ENCODE assay signal across 16 mouse cellular contexts in the genomic region with DNA sequence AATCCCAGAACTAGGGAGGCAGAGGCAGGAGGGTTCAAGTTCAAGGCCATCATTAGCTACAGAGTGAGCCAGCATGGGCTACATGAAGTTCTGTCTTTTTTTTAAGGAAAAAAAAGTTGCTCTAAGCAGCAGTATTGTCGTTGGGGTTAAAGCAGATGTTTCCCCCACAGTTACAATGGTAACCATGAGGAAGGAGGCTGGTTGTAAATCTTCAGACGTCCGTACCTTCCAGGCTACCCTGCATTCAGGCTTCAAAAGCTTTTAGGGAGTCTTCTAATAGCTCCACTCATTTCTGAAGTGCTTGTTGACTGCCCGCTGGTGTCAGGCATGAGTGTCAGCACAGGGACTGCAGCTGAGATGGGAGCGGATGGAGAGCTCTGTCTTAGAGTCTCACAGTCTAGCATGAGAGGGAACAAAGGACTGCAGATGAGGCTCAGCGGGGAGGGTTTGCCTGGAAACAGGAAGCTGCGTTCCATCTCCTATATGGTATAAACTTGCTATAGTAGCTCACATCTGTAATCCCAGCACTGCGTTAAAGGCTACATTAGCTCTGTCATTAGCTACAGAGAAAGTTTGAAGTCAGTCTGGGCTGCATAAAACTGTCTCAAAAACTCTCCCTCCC.
DNase-seq lines count a peak whose midpoint lies in the region; ATAC-seq and TF ChIP-seq lines count a peak whose summit lies in the region.
"Had no signal": no experiment of that assay in that cellular context is flagged by ENCODE, and none has a peak within 500 bp of the region (broad histone marks: within the 10 kb centered on the region; RNA-seq: fewer than 3 reads in every experiment).

No protein-coding gene starts in this region.

- no peak for TF ChIP-seq CTCF in brain, embryonic 14.5 days (IDR thresholded peaks at IDR 0.05; ENCODE audit: borderline replicate concordance, extremely low read depth, insufficient read depth, insufficient read length)

- H3K27ac ChIP-seq in heart, embryonic 11.5 days (ENCODE audit: low read depth, low read length), result no peak overlapping the region
- H3K27ac ChIP-seq in heart, embryonic 12.5 days (ENCODE audit: poor library complexity, severe bottlenecking), result no peak overlapping the region
- H3K27ac ChIP-seq in midbrain, embryonic 14.5 days (replicated peaks; ENCODE audit: low read depth, low read length), result no peak overlapping the region
- H3K27ac ChIP-seq: embryonic facial prominence, embryonic 12.5 days; hindbrain, embryonic 15.5 days had no signal

- H3K36me3 ChIP-seq in heart, embryonic 11.5 days (ENCODE audit: control insufficient read depth, insufficient read depth, low read length), result no peaks in the 10 kb centered on the region
- no peaks in the 10 kb centered on the region for H3K36me3 ChIP-seq in heart, embryonic 12.5 days
- H3K36me3 ChIP-seq in midbrain, embryonic 14.5 days (ENCODE audit: control insufficient read depth, insufficient read depth, low read length), result no peaks in the 10 kb centered on the region
- H3K36me3 ChIP-seq: embryonic facial prominence, embryonic 12.5 days; hindbrain, embryonic 15.5 days had no signal

- H3K27me3 ChIP-seq in heart, embryonic 11.5 days (ENCODE audit: control insufficient read depth, insufficient read depth, low read length), result no peaks in the 10 kb centered on the region
- H3K27me3 ChIP-seq in heart, embryonic 12.5 days (replicated peaks), result peaks cover 2% of the 10 kb centered on the region; the same call in 1 of the 2 replicates
- no peaks in the 10 kb centered on the region for H3K27me3 ChIP-seq in midbrain, embryonic 14.5 days (ENCODE audit: control insufficient read depth, insufficient read depth, low read length)
- H3K27me3 ChIP-seq: embryonic facial prominence, embryonic 12.5 days; hindbrain, embryonic 15.5 days; Patski had no signal

- peak; percentile 18 for DNase-seq in brain, embryonic 14.5 days (ENCODE audit: low read depth)
- DNase-seq in embryo, embryonic 11 days, result peak; percentile 11
- DNase-seq in left cerebral cortex, postnatal 25 days (ENCODE audit: low spot score in 2 of 2), result no peak
- no peak for DNase-seq in midbrain, embryonic 14.5 days
- DNase-seq: adrenal gland, adult 2 months; adrenal gland, postnatal 25 days; cerebellum, adult 2 months; cerebellum, postnatal 14 days; forebrain, postnatal 0 days; gastrocnemius, postnatal 14 days had no signal

- H3K9me3 ChIP-seq in heart, embryonic 11.5 days (replicated peaks; ENCODE audit: control insufficient read depth, low read length), result no peaks in the 10 kb centered on the region
- H3K9me3 ChIP-seq in heart, embryonic 12.5 days (replicated peaks), result no peaks in the 10 kb centered on the region
- 0 out of 2 replicates have a peak, but pooled peaks cover 5% of the 10 kb centered on the region for H3K9me3 ChIP-seq in midbrain, embryonic 14.5 days (ENCODE audit: control insufficient read depth, low read length)
- H3K9me3 ChIP-seq: embryonic facial prominence, embryonic 12.5 days; hindbrain, embryonic 15.5 days had no signal

- H3K9ac ChIP-seq in heart, embryonic 11.5 days (ENCODE audit: low read depth, low read length), result no peak overlapping the region
- no peak overlapping the region for H3K9ac ChIP-seq in heart, embryonic 12.5 days
- no peak overlapping the region for H3K9ac ChIP-seq in midbrain, embryonic 14.5 days (replicated peaks; ENCODE audit: low read length)
- H3K9ac ChIP-seq: embryonic facial prominence, embryonic 12.5 days; forebrain, postnatal 0 days; hindbrain, embryonic 15.5 days had no signal

- WGBS in heart, embryonic 11.5 days (ENCODE audit: insufficient replicate concordance), result 36% methylated on average over 8 of the region's 8 CpGs
- WGBS in heart, embryonic 12.5 days, result 40% methylated on average over 8 of the region's 8 CpGs
- 57% methylated on average over 8 of the region's 8 CpGs for WGBS in midbrain, embryonic 14.5 days

- H3K4me1 ChIP-seq in heart, embryonic 11.5 days (ENCODE audit: control insufficient read depth, insufficient read depth, low read length), result no peaks in the 10 kb centered on the region
- H3K4me1 ChIP-seq in heart, embryonic 12.5 days (replicated peaks), result no peaks in the 10 kb centered on the region
- H3K4me1 ChIP-seq in midbrain, embryonic 14.5 days (ENCODE audit: control insufficient read depth, insufficient read depth, low read length), result no peaks in the 10 kb centered on the region
- H3K4me1 ChIP-seq: embryonic facial prominence, embryonic 12.5 days; hindbrain, embryonic 15.5 days had no signal

- no peak overlapping the region for H3K4me2 ChIP-seq in heart, embryonic 11.5 days
- H3K4me2 ChIP-seq in heart, embryonic 12.5 days, result no peak overlapping the region
- H3K4me2 ChIP-seq in midbrain, embryonic 14.5 days (ENCODE audit: low read length), result no peak overlapping the region
- H3K4me2 ChIP-seq: embryonic facial prominence, embryonic 12.5 days; hindbrain, embryonic 15.5 days had no signal

- TF ChIP-seq POLR2A in brain, embryonic 14.5 days (IDR thresholded peaks at IDR 0.05; ENCODE audit: borderline replicate concordance, extremely low read depth, insufficient read depth, insufficient read length, poor library complexity, severe bottlenecking), result no peak

- intact Hi-C loops in left cerebral cortex, postnatal 25 days (cut with DNase I), result no loop called here

- no peak overlapping the region for H3K4me3 ChIP-seq in heart, embryonic 11.5 days (ENCODE audit: low read depth, low read length)
- H3K4me3 ChIP-seq in heart, embryonic 12.5 days, result no peak overlapping the region
- no peak overlapping the region for H3K4me3 ChIP-seq in midbrain, embryonic 14.5 days (replicated peaks; ENCODE audit: low read depth, low read length)
- H3K4me3 ChIP-seq: embryonic facial prominence, embryonic 12.5 days; hindbrain, embryonic 15.5 days had no signal

- peak; percentile 26; the same call in 1 of the 2 replicates for ATAC-seq in heart, embryonic 11.5 days (replicated peaks; ENCODE audit: insufficient number of reproducible peaks, low FRiP score, low TSS enrichment)
- no peak for ATAC-seq in heart, embryonic 12.5 days (ENCODE audit: insufficient number of reproducible peaks, low FRiP score)
- no peak for ATAC-seq in midbrain, embryonic 14.5 days (ENCODE audit: low FRiP score, low TSS enrichment)
- ATAC-seq: forebrain, postnatal 0 days; intestine, embryonic 16.5 days; Patski had no signal

Comparison
In these comparisons a context has a peak if more than half of its experiments do, and no peak if none do; other contexts are left out.
1. DNase-seq: peak in brain, embryonic 14.5 days (single experiment) and embryo, embryonic 11 days (single experiment); none in left cerebral cortex, postnatal 25 days (0 of 2) and midbrain, embryonic 14.5 days (single experiment).